Mouse (Mus musculus) mesoderm, embryonic 11.5 days (tissue): ENCODE measurements around the gene Gys1.
"Not testable (repeated sequence)": the region's sequence is repeated elsewhere in the genome, so short reads cannot be mapped to it uniquely, and the experiment has no call there.

ENCODE experiments used
- DNase-seq: peaks from one replicate; pipeline ENCODE4 v3.0.0-alpha.2; 2012; ENCODE audit warnings: low read depth, low spot score

The Gys1 gene

GRCm38 (mm10) chr7:45434203-45435015 is at the start of gene Gys1:
TSS of gene Gys1 (plus strand) at chr7:45434844.
- DNase-seq, result peak; percentile 100

GRCm38 (mm10) chr7:45386077-45386476 is 48.6 kb upstream of the Gys1 start:
- DNase-seq, result no peak

GRCm38 (mm10) chr7:45395129-45395541 is 39.5 kb upstream of the Gys1 start:
- peak; percentile 84 for DNase-seq

- DNase-seq, result peak; percentile 100
Measured at GRCm38 (mm10) chr7:45395578-45396336, 38.9 kb upstream of the Gys1 start, which contains the start of gene Snrnp70. TSS of gene Snrnp70 (minus strand) at chr7:45395742.

GRCm38 (mm10) chr7:45396337-45396775 is 38.3 kb upstream of the Gys1 start:
- not testable (repeated sequence) for DNase-seq

- no peak for DNase-seq
Measured at GRCm38 (mm10) chr7:45396787-45397186, 37.9 kb upstream of the Gys1 start.

GRCm38 (mm10) chr7:45401521-45402085 is 33.0 kb upstream of the Gys1 start:
- no peak for DNase-seq

GRCm38 (mm10) chr7:45403532-45404261 is 30.9 kb upstream of the Gys1 start:
- DNase-seq, result peak; percentile 77

GRCm38 (mm10) chr7:45405091-45406075 is 29.3 kb upstream of the Gys1 start, which contains the start of gene Kcna7:
TSS of gene Kcna7 (plus strand) at chr7:45405653.
- peak; percentile 52 for DNase-seq

GRCm38 (mm10) chr7:45406157-45407156 is 28.2 kb upstream of the Gys1 start:
- no peak for DNase-seq

GRCm38 (mm10) chr7:45407836-45408235 is 26.8 kb upstream of the Gys1 start:
- DNase-seq, result no peak

GRCm38 (mm10) chr7:45408351-45408750 is 26.3 kb upstream of the Gys1 start:
- no peak for DNase-seq

- DNase-seq, result no peak
Measured at GRCm38 (mm10) chr7:45408949-45409348, 25.7 kb upstream of the Gys1 start.

- no peak for DNase-seq
Measured at GRCm38 (mm10) chr7:45409497-45410163, 25.0 kb upstream of the Gys1 start.

- DNase-seq, result no peak
Measured at GRCm38 (mm10) chr7:45412421-45412820, 22.2 kb upstream of the Gys1 start.

GRCm38 (mm10) chr7:45413113-45413863 is 21.4 kb upstream of the Gys1 start, which contains the start of gene Ntf5:
TSS of gene Ntf5 (plus strand) at chr7:45413695.
- DNase-seq, result peak; percentile 51

GRCm38 (mm10) chr7:45413864-45414739 is 20.5 kb upstream of the Gys1 start:
- no peak for DNase-seq
